ENCODE assay signal across 8 mouse cellular contexts in the genomic region with DNA sequence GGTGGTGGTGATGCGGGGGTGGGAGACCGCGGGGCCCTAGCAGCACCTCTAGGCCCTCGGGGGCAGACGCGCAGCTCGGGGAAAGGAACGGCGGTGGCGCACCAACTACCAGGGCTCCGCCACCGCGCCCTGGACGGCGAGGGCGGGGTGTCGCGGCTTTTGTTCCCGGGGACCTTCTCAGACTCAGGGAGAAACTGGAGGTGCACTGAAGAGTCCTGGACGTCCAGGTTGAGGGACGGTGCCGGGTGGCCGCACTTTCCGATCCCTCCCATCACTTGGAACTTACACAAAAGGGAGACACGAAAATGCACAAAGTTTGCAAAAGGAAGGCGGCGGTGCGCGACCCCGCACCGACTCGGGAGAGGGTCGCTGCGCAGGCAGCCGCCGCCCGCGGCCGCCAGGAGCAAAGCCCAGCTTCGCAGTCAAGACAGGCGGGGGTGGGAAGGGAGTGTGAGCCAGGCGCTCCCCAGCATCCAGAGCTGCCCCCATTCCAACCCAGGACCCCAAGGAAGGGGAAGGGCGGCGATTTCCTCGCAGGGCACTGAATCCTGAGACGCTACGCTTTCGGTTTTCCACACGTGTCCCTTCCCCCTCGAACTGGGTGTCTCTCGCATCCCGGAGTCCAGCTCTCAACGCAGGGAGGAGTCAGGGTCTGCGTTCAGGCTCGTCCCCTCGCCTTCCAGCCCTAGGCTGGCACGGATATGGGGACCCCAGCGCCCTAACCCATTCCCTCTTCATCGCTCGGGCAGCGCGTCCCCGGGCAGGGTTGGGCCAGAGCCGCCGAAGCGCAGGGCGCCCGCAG. TPM values are rescaled to one million over a fixed set of nuclear protein-coding genes. Genes with fewer than 3 reads are reported as not detected.
DNase-seq lines count a peak whose midpoint lies in the region; ATAC-seq and TF ChIP-seq lines count a peak whose summit lies in the region.

No protein-coding gene starts in this region.

- peaks cover 15% of the 10 kb centered on the region for H3K36me3 ChIP-seq in forebrain, embryonic 10.5 days (replicated peaks)
- H3K36me3 ChIP-seq in heart, embryonic 15.5 days: no peaks in the 10 kb centered on the region
- no peaks in the 10 kb centered on the region for H3K36me3 ChIP-seq in liver, embryonic 16.5 days (ENCODE audit: control insufficient read depth, insufficient read depth)
- H3K36me3 ChIP-seq in neural tube, embryonic 12.5 days: peaks cover 5% of the 10 kb centered on the region
- no peaks in the 10 kb centered on the region for H3K36me3 ChIP-seq in thymus, adult 2 months (ENCODE audit: control insufficient read depth, insufficient read depth, low read length)

- TF ChIP-seq POLR2A in bone marrow, adult 2 months (IDR thresholded peaks at IDR 0.05; ENCODE audit: borderline replicate concordance, control insufficient read depth, low read depth, low read length): no peak
- 0 out of 2 replicates have a peak, but pooled peaks have one; percentile 4 for TF ChIP-seq POLR2A in thymus, adult 2 months (IDR thresholded peaks at IDR 0.05; ENCODE audit: control insufficient read depth, extremely low read depth, insufficient read depth, low read length, poor library complexity)

- peak overlapping the region; percentile 99 for H3K4me3 ChIP-seq in bone marrow, adult 2 months (replicated peaks; ENCODE audit: control insufficient read depth, low read depth, low read length)
- peak overlapping the region; percentile 94 for H3K4me3 ChIP-seq in forebrain, embryonic 10.5 days
- H3K4me3 ChIP-seq in heart, embryonic 15.5 days: peak overlapping the region; percentile 99
- peak overlapping the region; percentile 72 for H3K4me3 ChIP-seq in liver, embryonic 16.5 days (ENCODE audit: low read depth, low read length)
- peak overlapping the region; percentile 90 for H3K4me3 ChIP-seq in neural tube, embryonic 12.5 days
- peak overlapping the region; percentile 75 for H3K4me3 ChIP-seq in thymus, adult 2 months (ENCODE audit: control insufficient read depth, insufficient read depth, low read length)

- no peaks in the 10 kb centered on the region; the same call in 1 of the 2 replicates for H3K9me3 ChIP-seq in forebrain, embryonic 10.5 days
- no peaks in the 10 kb centered on the region for H3K9me3 ChIP-seq in heart, embryonic 15.5 days (replicated peaks)
- H3K9me3 ChIP-seq in liver, embryonic 16.5 days (replicated peaks; ENCODE audit: control insufficient read depth, low read length): no peaks in the 10 kb centered on the region
- no peaks in the 10 kb centered on the region for H3K9me3 ChIP-seq in neural tube, embryonic 12.5 days

- H3K27ac ChIP-seq in bone marrow, adult 2 months (ENCODE audit: control insufficient read depth, insufficient read depth, low read depth, low read length, poor library complexity): peak overlapping the region; percentile 57
- peak overlapping the region; percentile 95 for H3K27ac ChIP-seq in forebrain, embryonic 10.5 days
- peak overlapping the region; percentile 93 for H3K27ac ChIP-seq in heart, embryonic 15.5 days
- no peak overlapping the region for H3K27ac ChIP-seq in liver, embryonic 16.5 days (ENCODE audit: low read length)
- peak overlapping the region; percentile 90 for H3K27ac ChIP-seq in neural tube, embryonic 12.5 days
- no peak overlapping the region for H3K27ac ChIP-seq in thymus, adult 2 months (ENCODE audit: control insufficient read depth, insufficient read depth, low read length)

- peaks cover 12% of the 10 kb centered on the region for H3K27me3 ChIP-seq in forebrain, embryonic 10.5 days (ENCODE audit: poor library complexity, severe bottlenecking)
- no peaks in the 10 kb centered on the region for H3K27me3 ChIP-seq in heart, embryonic 15.5 days
- peaks cover 21% of the 10 kb centered on the region for H3K27me3 ChIP-seq in liver, embryonic 16.5 days (ENCODE audit: control insufficient read depth, insufficient read depth, low read depth, low read length)
- H3K27me3 ChIP-seq in neural tube, embryonic 12.5 days (replicated peaks): no peaks in the 10 kb centered on the region
- H3K27me3 ChIP-seq in thymus, adult 2 months (ENCODE audit: control insufficient read depth, insufficient read depth, low read length): peaks cover 3% of the 10 kb centered on the region; the same call in 1 of the 2 replicates

- TF ChIP-seq CTCF in bone marrow, adult 2 months (IDR thresholded peaks at IDR 0.05; ENCODE audit: control insufficient read depth, insufficient read depth, low read length): no peak
- no peak for TF ChIP-seq CTCF in thymus, adult 2 months (IDR thresholded peaks at IDR 0.05; ENCODE audit: borderline replicate concordance, control insufficient read depth, extremely low read depth, insufficient read depth, low read length, poor library complexity)

- WGBS in bone marrow, adult 2 months: under 1% methylated on average over 66 of the region's 68 CpGs
- under 1% methylated on average over 68 of the region's 68 CpGs for WGBS in forebrain, embryonic 10.5 days
- WGBS in heart, embryonic 15.5 days: under 1% methylated on average over 68 of the region's 68 CpGs
- under 1% methylated on average over 67 of the region's 68 CpGs for WGBS in liver, embryonic 16.5 days (ENCODE audit: insufficient replicate concordance)
- under 1% methylated on average over 67 of the region's 68 CpGs for WGBS in neural tube, embryonic 12.5 days
- 3% methylated on average over 68 of the region's 68 CpGs for WGBS in thymus, adult 2 months

- DNase-seq in forebrain, embryonic 10.5 days (ENCODE audit: extremely low spot score, low spot score): peak; percentile 68
- peak; percentile 73 for DNase-seq in kidney, postnatal 14 days
- peak; percentile 14 for DNase-seq in thymus, adult 2 months

- H3K4me1 ChIP-seq in bone marrow, adult 2 months (ENCODE audit: control insufficient read depth, insufficient read depth, low read length): no peaks in the 10 kb centered on the region
- peaks cover 33% of the 10 kb centered on the region for H3K4me1 ChIP-seq in forebrain, embryonic 10.5 days
- H3K4me1 ChIP-seq in heart, embryonic 15.5 days (replicated peaks): peaks cover 37% of the 10 kb centered on the region
- H3K4me1 ChIP-seq in liver, embryonic 16.5 days (ENCODE audit: control insufficient read depth, low read depth, low read length): no peaks in the 10 kb centered on the region; the same call in 1 of the 2 replicates
- peaks cover 27% of the 10 kb centered on the region for H3K4me1 ChIP-seq in neural tube, embryonic 12.5 days
- H3K4me1 ChIP-seq in thymus, adult 2 months (replicated peaks; ENCODE audit: control insufficient read depth, insufficient read depth, low read length): peaks cover 14% of the 10 kb centered on the region

- peak overlapping the region; percentile 97 for H3K9ac ChIP-seq in heart, embryonic 15.5 days
- H3K9ac ChIP-seq in liver, embryonic 16.5 days (ENCODE audit: low read depth, low read length): peak overlapping the region; percentile 64
- peak overlapping the region; percentile 97 for H3K9ac ChIP-seq in neural tube, embryonic 12.5 days

- H3K4me2 ChIP-seq in heart, embryonic 15.5 days: peak overlapping the region; percentile 79
- H3K4me2 ChIP-seq in liver, embryonic 16.5 days (ENCODE audit: low read depth, low read length): peak overlapping the region; percentile 77
- peak overlapping the region; percentile 75 for H3K4me2 ChIP-seq in neural tube, embryonic 12.5 days (replicated peaks)

- peak; percentile 16 for ATAC-seq in CD4-positive, CD25-positive, alpha-beta regulatory T cell, adult 4 months
- peak; percentile 69 for ATAC-seq in heart, embryonic 15.5 days (replicated peaks; ENCODE audit: insufficient number of reproducible peaks, insufficient read depth, low FRiP score, low read depth)
- ATAC-seq in liver, embryonic 16.5 days (ENCODE audit: low read depth): peak; percentile 40
- ATAC-seq in neural tube, embryonic 12.5 days (ENCODE audit: low FRiP score, low read depth): peak; percentile 81

RNA-seq across cellular contexts. Expression of a gene that starts 0.8 kb away (rescaled TPM):
- polyA plus RNA-seq in CD4-positive, CD25-positive, alpha-beta regulatory T cell, adult 4 months (2017; shearing (Covaris generic)): under 1 TPM; 0.20 to 0.30 TPM
- 15.6 and 31.4 TPM in 2 replicates for polyA plus RNA-seq in bone marrow, adult 2 months (2011; ENCODE audit: insufficient read depth, insufficient read length, low replicate concordance, missing spikeins)
- 86.1 and 91.3 TPM in 2 replicates for polyA plus RNA-seq in forebrain, embryonic 10.5 days (2016; fragmentation: Nextera tagmentation; extraction: Ambion mirVana)
- polyA plus RNA-seq in heart, embryonic 15.5 days (2015; fragmentation: Nextera tagmentation; extraction: Ambion mirVana): 169 and 183 TPM in 2 replicates
- 19.2 and 19.9 TPM in 2 replicates for polyA plus RNA-seq in liver, embryonic 16.5 days (2015; fragmentation: Nextera tagmentation; extraction: Ambion mirVana)
- 292 and 323 TPM in 2 replicates for polyA plus RNA-seq in neural tube, embryonic 12.5 days (2016; fragmentation: Nextera tagmentation; extraction: Ambion mirVana)
- 58.4 and 59.8 TPM in 2 replicates for polyA plus RNA-seq in thymus, adult 2 months (2012; rRNA removed)

Comparison
In these comparisons a context has a peak if more than half of its experiments do, and no peak if none do; other contexts are left out.
1. ATAC-seq: peak in every context shown above with its lines; median percentile 81 in neural tube, embryonic 12.5 days; 69 in heart, embryonic 15.5 days; 40 in liver, embryonic 16.5 days; 16 in CD4-positive, CD25-positive, alpha-beta regulatory T cell, adult 4 months.
2. H3K27ac ChIP-seq: peak in bone marrow, adult 2 months (single experiment), forebrain, embryonic 10.5 days (single experiment), heart, embryonic 15.5 days (single experiment) and neural tube, embryonic 12.5 days (single experiment); none in liver, embryonic 16.5 days (single experiment) and thymus, adult 2 months (single experiment).
3. DNase-seq: peak in every context shown above with its lines; median percentile 73 in kidney, postnatal 14 days; 68 in forebrain, embryonic 10.5 days; 14 in thymus, adult 2 months.
4. RNA of a gene that starts 0.8 kb away (polyA plus RNA-seq): 292 to 323 TPM in neural tube, embryonic 12.5 days, 169 to 183 TPM in heart, embryonic 15.5 days, 86.1 to 91.3 TPM in forebrain, embryonic 10.5 days, 58.4 to 59.8 TPM in thymus, adult 2 months, 15.6 to 31.4 TPM in bone marrow, adult 2 months and 19.2 to 19.9 TPM in liver, embryonic 16.5 days; 0.20 to 0.30 TPM in CD4-positive, CD25-positive, alpha-beta regulatory T cell, adult 4 months; every median in the first group is over 10 times any median in the second.
5. Peak in every context shown above with its lines, with median percentiles within 50 percentile points of each other: H3K4me3 ChIP-seq, H3K4me2 ChIP-seq and H3K9ac ChIP-seq.